Mouse (Mus musculus): Measurements from ENCODE around the gene Ahctf1. TPM values are rescaled to one million over a fixed set of nuclear protein-coding genes. Genes with fewer than 3 reads are reported as not detected.

Gene Ahctf1
- polyA plus RNA-seq, 1 experiment from 2014 or later, result 23.6 TPM

Other genes with a start within 250 kb of the Ahctf1 start
- 88.0 and 92.3 TPM in 2 replicates for gene Sccpdh, start 135.5 kb downstream of the Ahctf1 start, polyA plus RNA-seq (2016; fragmentation: Nextera tagmentation; extraction: Ambion mirVana)
- not detected in 2 replicates for gene Kif28, start 58.4 kb downstream of the Ahctf1 start, polyA plus RNA-seq (2016; fragmentation: Nextera tagmentation; extraction: Ambion mirVana)
- gene Gm10518, start 304 bp downstream of the Ahctf1 start, polyA plus RNA-seq (2016; fragmentation: Nextera tagmentation; extraction: Ambion mirVana), result 0.15 and 0.18 TPM in 2 replicates
- gene Cdc42bpa, start 156.8 kb upstream of the Ahctf1 start, polyA plus RNA-seq (2016; fragmentation: Nextera tagmentation; extraction: Ambion mirVana), result 11.0 and 13.2 TPM in 2 replicates